Mouse (Mus musculus): ENCODE results near the gene Tmem255b. TPM values are rescaled to one million over a fixed set of nuclear protein-coding genes. Genes with fewer than 3 reads are reported as not detected.

The Tmem255b gene
- polyA plus RNA-seq, 1 experiment from 2014 or later: 2.6 TPM

DNA sequence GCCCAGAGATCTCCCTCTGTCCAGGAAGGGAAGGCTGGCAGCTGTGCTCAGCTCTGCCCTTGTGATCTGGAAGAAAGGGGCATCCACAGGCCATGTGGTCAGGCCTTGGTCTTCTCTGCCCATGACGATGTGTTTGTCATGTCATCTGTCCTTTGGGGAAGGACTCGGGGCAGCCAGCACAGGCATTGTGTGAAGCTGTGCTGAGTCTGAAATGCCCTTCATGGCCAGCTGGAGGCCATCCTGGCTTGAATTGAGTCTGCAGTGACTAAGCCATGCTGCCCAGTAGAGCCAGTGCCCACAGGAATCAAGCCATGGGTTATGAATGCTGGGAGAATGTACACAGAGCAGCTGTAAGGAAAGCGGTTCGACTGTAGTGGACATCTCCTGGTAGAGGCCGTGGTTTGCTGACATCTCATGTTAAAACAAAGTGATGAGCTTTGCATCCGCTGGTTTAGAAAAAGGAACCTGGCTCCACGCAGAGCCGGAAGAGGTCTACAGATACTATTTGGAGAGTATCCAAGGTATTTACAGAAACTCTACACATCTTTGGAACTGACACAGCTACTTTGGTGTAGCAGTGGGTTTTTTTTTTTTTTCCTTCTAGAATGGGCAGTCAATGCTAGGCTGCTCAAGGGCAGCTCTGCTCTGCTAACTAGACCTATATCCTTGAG lies 69.1 kb downstream of the Tmem255b start:
- 75% methylated on average over 8 of the region's 8 CpGs for WGBS
- Histone ChIP-seq H3K4me2 (replicated peaks; ENCODE audit: low read depth, low read length) (no peak overlapping the region), H3K4me1 (ENCODE audit: control insufficient read depth, insufficient read depth, low read length) (peaks cover 13% of the 10 kb centered on the region; the same call in 1 of the 2 replicates), H3K27me3 (ENCODE audit: control insufficient read depth, insufficient read depth, low read length) (no peaks in the 10 kb centered on the region), H3K27ac (ENCODE audit: low read length) (no peak overlapping the region; the same call in 1 of the 2 replicates), H3K4me3 (ENCODE audit: low read depth, low read length) (no peak overlapping the region), H3K9ac (replicated peaks; ENCODE audit: low read depth, low read length) (no peak overlapping the region), H3K9me3 (ENCODE audit: control insufficient read depth, low read depth, low read length) (no peaks in the 10 kb centered on the region), H3K36me3 (ENCODE audit: control insufficient read depth, insufficient read depth, low read length) (no peaks in the 10 kb centered on the region)
- ATAC-seq (ENCODE audit: insufficient number of reproducible peaks, insufficient read depth, low FRiP score, low read depth): no peak

GRCm38 (mm10) chr8:13504894-13505674 lies 70.1 kb downstream of the Tmem255b start:
- Histone ChIP-seq H3K27ac (ENCODE audit: low read length) (peak overlapping the region; percentile 29; the same call in 1 of the 2 replicates), H3K4me3 (ENCODE audit: low read depth, low read length) (no peak overlapping the region), H3K4me1 (ENCODE audit: control insufficient read depth, insufficient read depth, low read length) (peaks cover 13% of the 10 kb centered on the region; the same call in 1 of the 2 replicates), H3K4me2 (replicated peaks; ENCODE audit: low read depth, low read length) (no peak overlapping the region), H3K36me3 (ENCODE audit: control insufficient read depth, insufficient read depth, low read length) (no peaks in the 10 kb centered on the region), H3K9ac (replicated peaks; ENCODE audit: low read depth, low read length) (no peak overlapping the region), H3K27me3 (ENCODE audit: control insufficient read depth, insufficient read depth, low read length) (no peaks in the 10 kb centered on the region), H3K9me3 (ENCODE audit: control insufficient read depth, low read depth, low read length) (no peaks in the 10 kb centered on the region)
- peak; percentile 8; the same call in 1 of the 2 replicates for ATAC-seq (ENCODE audit: insufficient number of reproducible peaks, insufficient read depth, low FRiP score, low read depth)

GRCm38 (mm10) chr8:13506849-13507248 lies 71.9 kb downstream of the Tmem255b start:
- no peak overlapping the region for H3K4me2 ChIP-seq (replicated peaks; ENCODE audit: low read depth, low read length)
- ATAC-seq (ENCODE audit: insufficient number of reproducible peaks, insufficient read depth, low FRiP score, low read depth): peak; percentile 80
- H3K4me3 ChIP-seq (ENCODE audit: low read depth, low read length): no peak overlapping the region
- peaks cover 13% of the 10 kb centered on the region; the same call in 1 of the 2 replicates for H3K4me1 ChIP-seq (ENCODE audit: control insufficient read depth, insufficient read depth, low read length)
- H3K9me3 ChIP-seq (ENCODE audit: control insufficient read depth, low read depth, low read length): no peaks in the 10 kb centered on the region
- H3K9ac ChIP-seq (replicated peaks; ENCODE audit: low read depth, low read length): no peak overlapping the region
- no peaks in the 10 kb centered on the region for H3K36me3 ChIP-seq (ENCODE audit: control insufficient read depth, insufficient read depth, low read length)
- H3K27me3 ChIP-seq (ENCODE audit: control insufficient read depth, insufficient read depth, low read length): no peaks in the 10 kb centered on the region
- WGBS: 32% methylated on average over 4 of the region's 4 CpGs
- peak overlapping the region; percentile 33; the same call in 1 of the 2 replicates for H3K27ac ChIP-seq (ENCODE audit: low read length)

DNA sequence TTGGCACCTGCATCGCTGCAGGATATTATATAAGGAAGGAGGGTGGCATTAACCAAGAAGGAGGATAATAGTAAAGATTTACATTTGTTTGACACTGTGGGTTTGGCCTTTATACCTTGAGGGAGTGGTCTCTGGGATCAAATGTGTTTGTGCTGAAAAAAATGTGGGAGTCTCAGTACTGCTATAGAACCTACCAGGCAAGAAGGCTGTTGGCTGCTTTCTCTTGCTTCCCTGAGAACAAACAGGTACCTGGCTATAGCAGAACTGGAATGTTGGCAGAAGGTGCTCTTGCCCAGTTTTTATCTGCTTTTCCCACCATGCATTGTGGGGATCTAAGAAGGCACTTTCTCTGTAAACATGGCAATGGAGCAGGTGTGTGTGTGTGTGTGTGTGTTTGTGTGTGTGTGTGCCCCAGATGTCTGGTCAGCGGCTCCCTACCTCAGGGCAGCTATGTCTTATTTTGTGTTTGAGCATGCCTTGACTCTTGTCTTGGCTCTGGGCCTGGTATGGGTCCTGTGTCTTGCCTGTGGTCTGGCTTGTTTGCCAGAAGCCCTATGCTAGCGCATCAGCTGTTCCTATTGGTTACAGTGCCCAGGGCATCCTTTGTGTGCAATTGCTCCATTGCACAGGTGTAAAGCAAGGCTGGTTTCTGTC lies 72.4 kb downstream of the Tmem255b start:
- WGBS: 65% methylated on average over 3 of the region's 3 CpGs
- H3K4me1 ChIP-seq (ENCODE audit: control insufficient read depth, insufficient read depth, low read length): peaks cover 16% of the 10 kb centered on the region
- H3K9me3 ChIP-seq (ENCODE audit: control insufficient read depth, low read depth, low read length): no peaks in the 10 kb centered on the region
- ATAC-seq (ENCODE audit: insufficient number of reproducible peaks, insufficient read depth, low FRiP score, low read depth): peak; percentile 58
- peak overlapping the region; percentile 10 for H3K27ac ChIP-seq (ENCODE audit: low read length)
- H3K4me3 ChIP-seq (ENCODE audit: low read depth, low read length): no peak overlapping the region
- H3K9ac ChIP-seq (replicated peaks; ENCODE audit: low read depth, low read length): no peak overlapping the region
- no peaks in the 10 kb centered on the region for H3K27me3 ChIP-seq (ENCODE audit: control insufficient read depth, insufficient read depth, low read length)
- H3K36me3 ChIP-seq (ENCODE audit: control insufficient read depth, insufficient read depth, low read length): no peaks in the 10 kb centered on the region
- no peak overlapping the region for H3K4me2 ChIP-seq (replicated peaks; ENCODE audit: low read depth, low read length)

DNA sequence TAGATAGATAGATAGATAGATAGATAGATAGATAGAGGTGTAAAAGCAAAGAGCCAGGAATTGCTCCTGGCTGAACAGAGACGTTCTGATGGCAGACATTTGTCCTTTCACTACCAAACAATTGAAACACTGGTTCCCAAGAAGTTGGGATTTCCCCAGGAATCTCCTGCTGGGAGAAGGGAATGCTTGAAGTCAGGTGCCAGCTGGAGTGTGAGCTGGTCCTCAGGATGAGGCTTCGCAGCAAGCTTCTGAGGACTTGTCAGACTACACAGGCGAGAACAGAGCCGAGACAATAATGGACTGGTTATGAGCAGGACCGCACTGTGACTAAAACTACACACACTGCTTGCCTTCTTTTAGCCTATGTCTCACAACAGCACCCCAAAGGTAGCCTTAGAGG lies 77.0 kb downstream of the Tmem255b start:
- Histone ChIP-seq H3K4me3 (ENCODE audit: low read depth, low read length) (no peak overlapping the region), H3K4me2 (replicated peaks; ENCODE audit: low read depth, low read length) (no peak overlapping the region), H3K27me3 (ENCODE audit: control insufficient read depth, insufficient read depth, low read length) (no peaks in the 10 kb centered on the region), H3K36me3 (ENCODE audit: control insufficient read depth, insufficient read depth, low read length) (no peaks in the 10 kb centered on the region), H3K4me1 (ENCODE audit: control insufficient read depth, insufficient read depth, low read length) (peaks cover 23% of the 10 kb centered on the region), H3K27ac (ENCODE audit: low read length) (no peak overlapping the region), H3K9me3 (ENCODE audit: control insufficient read depth, low read depth, low read length) (no peaks in the 10 kb centered on the region), H3K9ac (replicated peaks; ENCODE audit: low read depth, low read length) (no peak overlapping the region)
- no peak for ATAC-seq (ENCODE audit: insufficient number of reproducible peaks, insufficient read depth, low FRiP score, low read depth)
- 82% methylated on average over 5 of the region's 5 CpGs for WGBS

DNA sequence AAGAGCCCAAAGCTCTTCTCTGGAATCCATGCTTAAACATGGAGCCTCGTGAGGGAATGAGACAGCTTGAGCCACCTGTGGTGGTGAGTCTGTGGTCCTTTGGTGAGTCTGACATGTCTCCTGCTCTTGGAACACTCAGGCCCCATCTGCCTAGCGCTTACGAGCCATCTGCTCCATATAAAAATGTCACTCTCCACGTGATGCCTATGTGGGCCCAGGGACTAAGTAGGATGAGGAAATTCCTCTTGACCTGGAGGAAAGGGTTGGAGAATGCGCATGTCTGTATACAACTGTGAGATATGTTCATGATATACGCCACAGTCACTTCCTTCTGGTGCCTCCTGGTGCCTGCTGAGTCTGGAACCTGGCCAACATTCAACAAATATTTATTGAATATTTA lies 77.7 kb downstream of the Tmem255b start:
- Histone ChIP-seq H3K4me3 (ENCODE audit: low read depth, low read length) (no peak overlapping the region), H3K27ac (ENCODE audit: low read length) (peak overlapping the region; percentile 21; the same call in 1 of the 2 replicates), H3K9me3 (ENCODE audit: control insufficient read depth, low read depth, low read length) (no peaks in the 10 kb centered on the region), H3K27me3 (ENCODE audit: control insufficient read depth, insufficient read depth, low read length) (no peaks in the 10 kb centered on the region), H3K4me1 (ENCODE audit: control insufficient read depth, insufficient read depth, low read length) (peaks cover 18% of the 10 kb centered on the region), H3K36me3 (ENCODE audit: control insufficient read depth, insufficient read depth, low read length) (no peaks in the 10 kb centered on the region), H3K4me2 (replicated peaks; ENCODE audit: low read depth, low read length) (no peak overlapping the region), H3K9ac (replicated peaks; ENCODE audit: low read depth, low read length) (no peak overlapping the region)
- 48% methylated on average over 6 of the region's 6 CpGs for WGBS
- no peak; the same call in 1 of the 2 replicates for ATAC-seq (ENCODE audit: insufficient number of reproducible peaks, insufficient read depth, low FRiP score, low read depth)

DNA sequence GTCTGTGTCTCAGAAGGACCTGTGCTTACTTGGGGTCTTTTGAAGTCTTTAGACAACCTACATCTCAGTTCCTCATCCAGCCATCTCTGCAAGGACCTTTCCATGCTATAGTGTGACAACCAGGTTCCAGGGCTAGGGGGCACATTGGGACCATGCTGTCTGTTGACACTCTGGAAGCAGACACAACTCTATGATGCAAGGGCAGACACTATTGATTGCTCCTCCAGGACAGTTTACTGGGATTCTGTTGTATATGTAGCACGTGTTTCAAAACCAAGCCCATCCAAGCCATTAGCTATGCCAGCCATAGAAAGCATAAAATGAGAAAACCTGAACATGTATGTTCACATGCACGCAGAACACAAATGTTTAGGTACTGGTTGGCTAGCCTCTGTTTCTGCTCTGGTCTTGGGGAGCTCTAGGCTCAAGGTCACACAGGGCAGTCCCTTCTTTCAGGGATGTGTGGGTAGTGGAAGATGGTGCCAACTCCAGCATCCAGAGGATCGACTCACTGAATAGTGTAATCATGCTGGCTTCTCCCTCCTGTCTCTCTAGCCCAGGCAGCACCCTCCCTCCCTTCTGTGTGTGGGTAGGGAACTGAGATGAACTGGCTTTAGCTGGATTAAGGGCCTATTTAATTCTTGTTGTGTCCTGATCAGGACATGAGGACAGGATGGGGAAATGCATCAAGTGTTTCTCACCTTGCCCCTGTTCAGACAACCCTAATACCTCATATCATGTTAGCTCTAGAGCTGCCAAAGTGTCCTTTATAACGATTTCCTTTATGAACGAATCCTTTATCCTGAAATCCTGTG lies 78.8 kb downstream of the Tmem255b start:
- no peak overlapping the region for H3K9ac ChIP-seq (replicated peaks; ENCODE audit: low read depth, low read length)
- H3K27me3 ChIP-seq (ENCODE audit: control insufficient read depth, insufficient read depth, low read length): no peaks in the 10 kb centered on the region
- H3K9me3 ChIP-seq (ENCODE audit: control insufficient read depth, low read depth, low read length): no peaks in the 10 kb centered on the region
- H3K4me2 ChIP-seq (replicated peaks; ENCODE audit: low read depth, low read length): no peak overlapping the region
- WGBS: 80% methylated on average over 5 of the region's 5 CpGs
- ATAC-seq (ENCODE audit: insufficient number of reproducible peaks, insufficient read depth, low FRiP score, low read depth): no peak
- no peak overlapping the region for H3K4me3 ChIP-seq (ENCODE audit: low read depth, low read length)
- H3K27ac ChIP-seq (ENCODE audit: low read length): no peak overlapping the region
- H3K36me3 ChIP-seq (ENCODE audit: control insufficient read depth, insufficient read depth, low read length): no peaks in the 10 kb centered on the region
- H3K4me1 ChIP-seq (ENCODE audit: control insufficient read depth, insufficient read depth, low read length): peaks cover 14% of the 10 kb centered on the region

DNA sequence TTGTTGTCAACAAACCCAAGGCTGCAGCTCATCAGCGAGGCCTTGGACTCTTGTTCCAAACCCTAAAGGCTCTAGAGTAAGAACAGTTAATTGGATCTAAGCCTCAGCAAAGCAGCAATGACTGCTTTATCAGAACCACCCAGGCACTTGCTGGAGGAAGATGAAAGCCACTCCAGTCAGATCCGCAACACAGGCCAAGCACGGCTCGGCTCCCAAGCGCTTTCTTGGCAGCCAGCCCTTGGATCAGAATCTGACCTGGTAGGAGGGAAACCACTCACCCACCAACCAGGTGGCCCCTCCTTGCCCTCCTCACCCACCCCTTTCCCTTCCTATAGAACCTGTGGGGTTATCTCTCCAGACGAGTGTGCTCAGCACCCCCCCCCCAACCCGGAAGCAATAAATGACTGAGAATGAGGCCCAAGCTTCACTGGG lies 81.0 kb downstream of the Tmem255b start:
- WGBS: 70% methylated on average over 7 of the region's 7 CpGs
- Histone ChIP-seq H3K4me3 (ENCODE audit: low read depth, low read length) (no peak overlapping the region), H3K27ac (ENCODE audit: low read length) (peak overlapping the region; percentile 24; the same call in 1 of the 2 replicates), H3K4me1 (ENCODE audit: control insufficient read depth, insufficient read depth, low read length) (peaks cover 14% of the 10 kb centered on the region), H3K9ac (replicated peaks; ENCODE audit: low read depth, low read length) (no peak overlapping the region), H3K4me2 (replicated peaks; ENCODE audit: low read depth, low read length) (no peak overlapping the region), H3K9me3 (ENCODE audit: control insufficient read depth, low read depth, low read length) (no peaks in the 10 kb centered on the region), H3K36me3 (ENCODE audit: control insufficient read depth, insufficient read depth, low read length) (no peaks in the 10 kb centered on the region), H3K27me3 (ENCODE audit: control insufficient read depth, insufficient read depth, low read length) (no peaks in the 10 kb centered on the region)
- no peak for ATAC-seq (ENCODE audit: insufficient number of reproducible peaks, insufficient read depth, low FRiP score, low read depth)
